Mouse (Mus musculus) midbrain, postnatal 0 days (tissue): ENCODE data around the gene Kcnk3. TPM values are rescaled to one million over a fixed set of nuclear protein-coding genes. Genes with fewer than 3 reads are reported as not detected.

Experiments
- ATAC-seq: fragments of 200-750 bp; cut with Nextera tagmentation; 2 replicates; pipeline ENCODE4 v1.8.0; 2017; ENCODE audit warnings: moderate number of reproducible peaks, mild to moderate bottlenecking, moderate TSS enrichment, moderate library complexity; ENCODE audit not compliant: low FRiP score
- DNase-seq: peaks from one replicate; pipeline ENCODE4 v3.0.0-alpha.2; 2015; ENCODE audit warnings: low spot score
- H3K27ac ChIP-seq: fragments of 300-500 bp; sonication (generic); 2 replicates; pipeline ENCODE4 v1.5.1; 2014; ENCODE audit warnings: low read depth, mild to moderate bottlenecking, low read length, mixed read lengths
- H3K27me3 ChIP-seq: fragments of 300-500 bp; sonication (generic); 2 replicates; pipeline ENCODE4 v1.6.1; 2014; ENCODE audit warnings: low read length, control low read depth, mixed read lengths; ENCODE audit not compliant: insufficient read depth
- H3K36me3 ChIP-seq: fragments of 300-500 bp; sonication (generic); 2 replicates; pipeline ENCODE4 v1.6.1; 2014; ENCODE audit warnings: low read length, control low read depth, mixed read lengths; ENCODE audit not compliant: insufficient read depth
- H3K4me1 ChIP-seq: fragments of 300-500 bp; sonication (generic); 2 replicates; pipeline ENCODE4 v1.6.1; 2014; ENCODE audit warnings: mild to moderate bottlenecking, control low read depth, antibody characterized with exemption, low read length, mixed read lengths; ENCODE audit not compliant: insufficient read depth
- H3K4me2 ChIP-seq: fragments of 300-500 bp; sonication (generic); 2 replicates; pipeline ENCODE4 v1.6.1; 2014; ENCODE audit warnings: low read depth, mild to moderate bottlenecking, low read length, mixed read lengths; ENCODE audit not compliant: poor library complexity, severe bottlenecking
- H3K4me3 ChIP-seq: fragments of 300-500 bp; sonication (generic); 2 replicates; pipeline ENCODE4 v1.5.1; 2014; ENCODE audit warnings: low read depth, mild to moderate bottlenecking, low read length, moderate library complexity
- H3K9ac ChIP-seq: fragments of 300-500 bp; sonication (generic); replicated peaks from 2 replicates; pipeline ENCODE4 v1.6.1; 2014; ENCODE audit warnings: mild to moderate bottlenecking, low read length, moderate library complexity, mixed read lengths; ENCODE audit not compliant: poor library complexity, severe bottlenecking
- H3K9me3 ChIP-seq: fragments of 300-500 bp; sonication (generic); 2 replicates; pipeline ENCODE4 v1.6.1; 2016; ENCODE audit warnings: low read length, control low read depth
- CTCF ChIP-seq: IDR thresholded peaks from 2 replicates; pipeline ENCODE4 v1.5.1; 2016; ENCODE audit warnings: antibody characterized with exemption, mild to moderate bottlenecking
- WGBS: fragments of 180-500 bp; shearing (Covaris S2); extraction: QIAGEN DNeasy Blood & Tissue Kit; methylation state at CpG from one replicate; pipeline ENCODE4 v1.1.7; 2014; 5-methylcytosine and 5-hydroxymethylcytosine counted together
- microRNA-seq: library from miRNA; unstranded; fragments of <30 nt; microRNA quantifications from one replicate; pipeline ENCODE4, GENCODE M21; 2016; ENCODE audit warnings: borderline number of aligned reads
- polyA plus RNA-seq: library from polyadenylated mRNA; unstranded; fragments of >200 nt; fragmentation: Nextera tagmentation; extraction: Ambion mirVana; gene quantifications from 2 replicates; pipeline ENCODE4 v1.2.1, GENCODE M21; 2015
- total RNA-seq: library from RNA; depleted of rRNA; stranded (reverse); fragments of >200 nt; gene quantifications from 2 replicates; pipeline ENCODE4 v1.2.3, GENCODE M21; 2014; rRNA removed

Kcnk3 gene
- total and polyA plus RNA-seq, 2 experiments from 2014 or later: 12.2 to 21.8 TPM

DNA sequence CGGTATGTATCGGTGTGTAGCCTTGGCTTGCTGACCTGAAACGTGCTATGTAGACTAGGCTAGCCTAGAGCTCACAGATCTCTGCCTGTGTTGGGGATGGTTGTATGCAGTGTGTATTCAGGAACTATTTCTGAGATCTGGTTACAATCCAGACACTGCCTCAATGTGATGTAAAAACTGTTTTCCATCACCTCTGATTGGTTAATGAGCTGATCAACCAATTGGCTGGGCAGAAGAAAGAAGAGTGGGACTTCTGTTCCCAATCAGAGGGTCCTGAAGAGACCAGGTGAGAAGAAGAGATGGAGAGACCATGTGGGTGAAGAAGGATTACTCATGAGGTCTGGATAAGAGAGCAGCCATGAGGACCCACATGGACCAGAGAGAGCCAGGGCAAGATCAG, 79.7 kb downstream of the Kcnk3 start:
- WGBS: 3% methylated on average over 3 of the region's 3 CpGs
- DNase-seq (no peak), ATAC-seq (no peak)
- no peak for TF ChIP-seq CTCF
- H3K27me3 ChIP-seq: no peaks in the 10 kb centered on the region
- no peak overlapping the region for H3K27ac ChIP-seq
- no peaks in the 10 kb centered on the region for H3K4me1 ChIP-seq
- peak overlapping the region; percentile 66 for H3K4me3 ChIP-seq
- H3K4me2 ChIP-seq: peak overlapping the region; percentile 97
- no peaks in the 10 kb centered on the region for H3K9me3 ChIP-seq
- H3K36me3 ChIP-seq: no peaks in the 10 kb centered on the region
- H3K9ac ChIP-seq: peak overlapping the region; percentile 44; the same call in 1 of the 2 replicates

DNA sequence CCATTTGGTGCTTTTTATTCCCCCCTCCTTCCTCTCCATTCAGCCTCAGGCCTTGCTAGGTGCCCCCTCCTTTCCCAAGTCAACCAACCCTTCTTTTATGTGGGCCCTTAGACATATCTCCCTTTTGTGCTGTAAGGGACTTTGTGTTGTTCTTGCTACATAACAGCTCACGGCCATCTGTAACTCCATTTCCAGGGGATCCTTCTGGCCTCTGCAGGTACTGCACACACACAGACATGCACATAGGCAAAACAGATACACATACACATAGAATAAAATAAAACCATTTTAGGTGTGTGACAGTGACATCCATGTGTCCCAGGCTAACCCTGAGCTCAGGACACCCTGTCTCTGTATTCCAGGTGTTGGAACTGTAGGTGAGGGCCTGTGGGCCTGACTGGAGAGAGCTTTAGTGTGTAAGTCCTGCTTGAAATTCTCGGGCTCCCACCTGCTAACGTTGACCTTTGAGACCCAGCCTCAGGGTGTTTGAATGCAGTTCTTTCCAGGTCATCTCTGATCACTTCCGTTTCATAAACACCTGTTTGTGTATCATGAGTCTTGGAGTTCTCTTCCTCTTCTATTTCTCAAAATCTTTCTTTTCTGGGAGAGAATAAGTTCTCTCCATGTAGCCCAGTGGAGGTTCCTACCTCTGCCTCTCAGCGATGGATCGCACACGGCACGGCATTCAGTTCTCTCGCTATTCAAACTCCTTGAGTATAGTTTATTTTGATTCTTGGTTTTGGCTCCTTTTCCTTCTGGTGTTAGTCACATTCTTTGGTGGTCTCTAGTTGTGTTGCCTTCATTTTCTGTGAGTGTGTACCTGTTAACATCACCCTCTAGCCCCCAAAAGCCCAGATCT, 80.9 kb downstream of the Kcnk3 start:
- TF ChIP-seq CTCF: peak; percentile 7; the same call in 1 of the 2 replicates
- Histone ChIP-seq H3K27ac (no peak overlapping the region), H3K4me3 (no peak overlapping the region), H3K36me3 (no peaks in the 10 kb centered on the region), H3K4me2 (no peak overlapping the region), H3K27me3 (no peaks in the 10 kb centered on the region), H3K9me3 (no peaks in the 10 kb centered on the region), H3K9ac (no peak overlapping the region), H3K4me1 (no peaks in the 10 kb centered on the region)
- 97% methylated on average over 9 of the region's 9 CpGs for WGBS
- ATAC-seq (no peak), DNase-seq (no peak)

DNA sequence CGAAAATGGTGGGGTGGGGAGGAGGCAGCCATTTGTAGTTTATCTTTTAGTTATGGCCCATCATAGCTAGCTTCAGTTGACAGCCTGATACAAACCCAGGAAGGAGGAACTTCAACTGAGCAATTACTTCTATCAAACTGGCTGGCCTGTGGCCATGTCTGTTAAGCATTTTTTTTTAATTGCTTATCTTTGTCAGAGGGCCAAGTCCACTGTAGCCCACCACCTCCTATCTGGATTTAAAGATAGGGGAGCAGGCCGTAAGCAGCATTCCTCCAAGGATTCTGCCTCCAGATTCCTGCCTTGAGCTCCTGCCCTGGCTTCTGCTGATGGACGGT, 81.5 kb downstream of the Kcnk3 start:
- Histone ChIP-seq H3K36me3 (no peaks in the 10 kb centered on the region), H3K9me3 (no peaks in the 10 kb centered on the region), H3K9ac (no peak overlapping the region), H3K4me1 (no peaks in the 10 kb centered on the region), H3K27me3 (no peaks in the 10 kb centered on the region), H3K27ac (no peak overlapping the region), H3K4me2 (no peak overlapping the region), H3K4me3 (no peak overlapping the region)
- DNase-seq (no peak), ATAC-seq (no peak)
- 92% methylated on average over 3 of the region's 3 CpGs for WGBS
- TF ChIP-seq CTCF: no peak

DNA sequence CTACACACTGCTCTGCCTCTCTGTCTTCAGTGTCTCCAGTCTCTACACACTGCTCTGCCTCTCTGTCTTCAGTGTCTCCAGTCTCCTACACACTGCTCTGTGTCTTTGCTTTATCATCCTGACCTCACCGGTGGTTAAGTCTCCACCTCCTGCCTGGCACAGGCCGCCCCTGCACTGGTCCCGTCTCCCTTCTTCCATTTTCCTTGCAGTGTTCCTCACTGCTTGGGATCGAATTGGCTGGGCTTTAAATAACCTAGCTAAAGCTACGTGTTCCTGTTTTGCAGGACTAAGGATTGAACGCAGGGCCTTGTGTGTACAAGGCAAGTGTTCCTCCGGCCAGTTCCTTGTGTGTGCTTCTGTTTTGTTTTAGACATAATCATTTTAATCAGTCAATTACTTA, 82.1 kb downstream of the Kcnk3 start:
- no peak for TF ChIP-seq CTCF
- Histone ChIP-seq H3K9me3 (no peaks in the 10 kb centered on the region), H3K4me2 (no peak overlapping the region), H3K9ac (no peak overlapping the region), H3K4me3 (no peak overlapping the region), H3K27me3 (no peaks in the 10 kb centered on the region), H3K4me1 (no peaks in the 10 kb centered on the region), H3K36me3 (no peaks in the 10 kb centered on the region), H3K27ac (no peak overlapping the region)
- no peak for DNase-seq
- ATAC-seq: no peak
- 93% methylated on average over 7 of the region's 7 CpGs for WGBS

DNA sequence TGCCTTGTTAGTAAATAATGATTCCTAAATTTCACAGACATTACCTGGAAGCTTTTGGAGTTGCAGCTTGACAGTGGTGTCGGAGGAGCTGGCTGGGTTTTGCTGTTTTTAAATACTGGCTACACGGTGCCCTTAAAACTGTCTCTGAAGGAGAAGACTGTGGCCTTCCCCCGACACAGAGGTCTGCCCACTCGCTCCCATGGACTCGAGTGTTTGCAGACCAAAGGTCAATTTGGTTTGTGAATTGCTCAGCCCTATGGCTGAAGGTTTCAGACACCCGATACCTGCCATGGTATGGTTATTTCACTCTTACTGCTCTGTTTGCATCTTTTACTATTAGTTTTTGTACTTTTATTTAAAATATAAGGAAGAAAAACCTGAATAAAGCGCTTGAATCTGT, 86.0 kb downstream of the Kcnk3 start:
- no peak overlapping the region for H3K9ac ChIP-seq
- no peak for DNase-seq
- H3K36me3 ChIP-seq: no peaks in the 10 kb centered on the region
- H3K4me3 ChIP-seq: no peak overlapping the region
- no peaks in the 10 kb centered on the region for H3K9me3 ChIP-seq
- no peak for TF ChIP-seq CTCF
- H3K4me2 ChIP-seq: no peak overlapping the region
- no peaks in the 10 kb centered on the region for H3K4me1 ChIP-seq
- H3K27ac ChIP-seq: no peak overlapping the region
- no peak for ATAC-seq
- 89% methylated on average over 7 of the region's 7 CpGs for WGBS
- H3K27me3 ChIP-seq: no peaks in the 10 kb centered on the region

Small RNA genes within 50 kb of the gene (microRNA-seq; reads per million reads assigned to microRNA genes)
- not detected for gene Mir5625

Other genes starting within 250 kb of the Kcnk3 start
- gene Otof, start 126.2 kb upstream of the Kcnk3 start, total RNA-seq: 6.1 and 9.9 TPM in 2 replicates
- gene Otof, start 126.2 kb upstream of the Kcnk3 start, polyA plus RNA-seq: 4.7 and 4.9 TPM in 2 replicates
- 1.4 and 1.6 TPM in 2 replicates for gene 1700001C02Rik, start 122.1 kb upstream of the Kcnk3 start, total RNA-seq
- 2.9 and 3.4 TPM in 2 replicates for gene 1700001C02Rik, start 122.1 kb upstream of the Kcnk3 start, polyA plus RNA-seq
- gene Cib4, start 42.3 kb upstream of the Kcnk3 start, total RNA-seq: not detected in 2 replicates
- gene Cib4, start 42.3 kb upstream of the Kcnk3 start, polyA plus RNA-seq: not detected in 2 replicates
- gene Slc35f6, start 59.8 kb downstream of the Kcnk3 start, total RNA-seq: 62.5 and 65.3 TPM in 2 replicates
- gene Slc35f6, start 59.8 kb downstream of the Kcnk3 start, polyA plus RNA-seq: 25.1 and 30.9 TPM in 2 replicates
- 8.9 and 9.4 TPM in 2 replicates for gene Cenpa, start 78.6 kb downstream of the Kcnk3 start, total RNA-seq
- 19.6 and 22.6 TPM in 2 replicates for gene Cenpa, start 78.6 kb downstream of the Kcnk3 start, polyA plus RNA-seq
- gene Dpysl5, start 123.4 kb downstream of the Kcnk3 start, total RNA-seq: 334 and 374 TPM in 2 replicates
- 232 and 234 TPM in 2 replicates for gene Dpysl5, start 123.4 kb downstream of the Kcnk3 start, polyA plus RNA-seq
- gene Mapre3, start 226.5 kb downstream of the Kcnk3 start, total RNA-seq: 105 and 112 TPM in 2 replicates
- gene Mapre3, start 226.5 kb downstream of the Kcnk3 start, polyA plus RNA-seq: 172 and 175 TPM in 2 replicates